Mouse (Mus musculus) layer of hippocampus, adult 9-11 months (tissue): ENCODE results near the gene Abcc6.

ENCODE experiments used
- DNase-seq: peaks from one replicate; pipeline ENCODE4 v3.0.0; 2022

The Abcc6 gene

DNA sequence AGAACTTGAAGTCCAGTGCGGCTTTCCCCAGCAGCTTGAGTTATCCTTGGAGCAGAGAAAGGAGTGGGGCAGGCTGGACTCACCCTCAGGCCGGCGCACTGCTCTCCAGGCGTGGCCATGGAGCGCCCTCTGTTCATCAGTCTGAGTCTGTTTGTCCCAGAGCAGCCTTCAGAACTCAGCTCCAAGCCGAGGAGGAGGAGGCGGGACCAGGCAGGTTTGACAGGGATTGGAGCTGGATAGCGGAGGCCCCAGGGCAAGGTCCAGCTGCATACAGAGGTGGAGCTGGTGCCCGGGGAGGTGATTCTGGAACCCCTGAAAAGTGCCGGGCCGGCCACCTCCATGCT, at the start of gene Abcc6:
Gene Abcc6 (minus strand): TSS at position 158 of the 344 bp plus-strand sequence.
- no peak for DNase-seq

DNA sequence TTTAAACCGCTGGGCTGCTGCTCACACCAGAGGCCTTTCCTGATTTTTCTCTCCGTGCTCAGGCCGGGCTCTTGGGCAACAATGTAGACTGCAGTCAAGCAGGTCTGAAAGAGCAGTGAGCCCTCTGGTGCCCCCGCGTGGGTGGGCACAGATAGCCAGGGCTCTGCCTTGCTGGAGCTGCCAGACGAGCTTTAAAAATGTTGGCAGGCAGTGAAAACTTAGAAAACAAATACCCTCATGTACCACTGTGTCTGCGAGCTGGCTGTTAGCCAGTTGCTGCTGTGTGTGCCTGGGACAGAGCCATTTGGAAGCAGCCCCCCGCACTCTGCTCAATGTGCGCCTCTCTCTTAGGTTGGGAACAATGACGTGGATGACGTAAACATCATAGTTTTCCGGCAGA, 47.6 kb upstream of the Abcc6 start:
- no peak for DNase-seq

DNA sequence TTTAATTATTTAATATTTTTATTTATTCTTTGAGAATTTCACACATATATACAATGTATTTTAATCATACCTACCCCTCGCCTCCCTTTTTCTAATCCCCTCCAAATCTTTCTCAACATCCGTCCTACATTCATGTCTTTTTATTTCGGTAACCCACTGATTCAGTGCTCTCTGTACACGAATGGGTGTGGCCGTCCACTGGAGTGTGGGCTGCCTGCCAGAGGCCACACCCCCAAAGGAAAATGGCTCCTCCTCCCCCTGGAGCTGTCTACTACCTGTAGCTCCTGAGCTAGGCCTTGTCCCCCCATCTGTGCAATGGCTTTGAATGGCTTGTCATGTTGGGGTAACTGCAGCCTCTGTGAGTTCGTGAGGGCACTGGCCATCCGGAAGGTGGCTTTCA, 46.7 kb upstream of the Abcc6 start:
- DNase-seq = no peak

- no peak for DNase-seq
Observed at GRCm38 (mm10) chr7:46068831-46069230, 38.7 kb upstream of the Abcc6 start.

GRCm38 (mm10) chr7:46063296-46063695, 33.2 kb upstream of the Abcc6 start:
- DNase-seq = no peak

DNA sequence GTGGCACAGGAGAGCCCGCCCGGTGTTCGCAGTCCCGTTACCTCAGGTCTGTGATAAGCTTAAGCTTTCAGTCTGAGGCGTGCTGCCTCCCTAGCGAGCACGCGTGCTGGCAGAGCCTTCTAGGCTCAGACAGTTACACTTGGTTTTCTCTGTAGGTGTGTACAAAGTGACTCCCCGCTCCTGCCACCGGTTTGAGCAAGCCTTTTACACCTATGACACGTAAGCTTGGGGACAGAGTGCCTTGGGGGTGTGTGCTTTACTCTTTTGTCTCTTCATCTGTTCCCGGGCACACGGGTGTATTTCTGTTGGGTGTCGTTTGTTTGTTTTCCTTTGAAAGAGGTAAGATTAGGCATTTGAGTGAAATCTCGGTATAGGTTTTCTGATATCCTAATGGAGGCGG, 31.5 kb upstream of the Abcc6 start:
- no peak for DNase-seq

GRCm38 (mm10) chr7:46060688-46061087, 30.6 kb upstream of the Abcc6 start:
- DNase-seq = no peak

DNA sequence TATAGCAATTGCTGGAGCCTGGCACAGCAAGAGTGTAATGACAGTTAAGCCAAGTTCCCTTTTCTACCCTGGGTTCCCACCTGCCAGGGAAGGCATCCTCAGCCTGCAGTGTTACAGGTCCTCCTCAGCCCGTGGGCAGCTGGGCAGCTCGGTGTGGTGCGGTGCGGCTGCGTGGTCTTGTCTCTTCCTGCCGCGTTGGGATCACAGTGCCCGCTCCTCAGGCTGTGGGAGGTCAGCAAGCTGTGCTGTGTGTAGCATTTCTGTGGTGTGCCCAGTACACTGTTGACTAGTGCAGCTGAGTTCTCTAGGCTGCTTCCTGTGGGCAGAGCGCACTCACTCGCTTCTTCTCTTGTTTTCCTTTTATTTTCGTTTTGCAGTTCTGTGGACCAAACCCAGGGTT, 28.8 kb upstream of the Abcc6 start:
- DNase-seq = no peak

- no peak for DNase-seq
Observed at GRCm38 (mm10) chr7:46053566-46053965, 23.5 kb upstream of the Abcc6 start.

DNA sequence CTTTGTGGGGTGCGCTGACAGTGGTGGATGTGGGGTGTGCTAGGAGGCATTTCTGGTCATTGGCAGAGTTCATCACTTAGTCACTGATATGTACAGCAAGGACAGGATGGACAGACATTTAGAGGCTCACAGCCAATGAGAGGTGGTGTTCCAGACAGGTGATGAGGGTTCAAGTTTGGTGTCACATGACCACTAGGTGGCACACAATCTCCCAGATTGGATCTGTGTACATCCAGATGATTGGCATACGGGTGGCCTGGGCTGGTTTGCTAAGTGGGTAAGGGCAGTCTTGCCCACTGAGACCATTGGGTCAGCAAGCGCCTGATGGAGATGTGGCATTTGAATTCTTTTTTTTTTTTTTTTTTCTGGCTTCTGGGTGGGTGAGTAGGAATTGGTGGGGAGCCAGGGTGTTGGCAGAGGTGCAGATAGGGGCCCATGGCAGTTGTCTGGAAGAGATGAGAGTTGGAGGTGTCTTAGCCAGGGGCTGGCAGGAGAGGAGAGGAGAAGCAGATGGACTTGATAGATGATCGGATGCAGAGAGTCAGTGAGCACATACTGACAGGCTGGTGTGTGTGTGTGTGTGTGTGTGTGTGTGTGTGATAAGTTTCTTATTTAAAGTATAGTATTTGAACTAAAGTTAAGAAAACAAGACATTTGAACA, 22.2 kb upstream of the Abcc6 start:
- DNase-seq = no peak

GRCm38 (mm10) chr7:46049981-46050380, 19.9 kb upstream of the Abcc6 start:
- DNase-seq = no peak

DNA sequence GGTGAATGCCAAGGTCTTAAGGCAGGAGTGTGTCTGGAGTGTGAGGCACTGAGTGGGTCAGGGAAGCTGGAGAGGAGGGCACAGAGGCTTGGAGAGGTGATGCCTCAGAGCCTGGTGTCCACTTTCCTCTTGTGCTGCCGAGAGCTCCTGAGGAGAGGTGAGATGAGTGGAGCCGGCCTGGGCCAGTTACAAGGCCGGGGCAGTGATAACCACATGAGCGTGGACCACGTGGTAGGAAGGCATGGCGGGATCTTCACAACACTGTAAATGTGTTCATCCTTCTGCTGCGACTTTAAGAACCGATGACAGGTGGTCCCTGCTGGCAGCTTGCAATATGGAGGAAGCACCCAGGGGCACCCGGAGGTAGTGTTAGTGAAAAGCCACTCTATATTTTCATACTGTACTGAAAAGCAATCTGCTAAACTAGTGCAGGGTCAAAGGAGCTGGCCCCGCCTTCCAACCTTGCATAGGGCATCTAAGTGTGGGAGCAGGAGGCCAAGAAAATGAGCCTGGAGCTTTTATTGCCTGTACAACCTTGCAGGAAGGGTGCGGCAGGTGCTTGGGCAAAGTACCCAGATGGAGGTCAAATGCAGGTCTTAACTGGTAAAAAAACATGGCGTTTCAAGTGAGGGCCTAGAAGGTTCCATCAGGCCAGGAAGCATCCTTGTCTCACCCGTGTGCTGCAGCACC, 17.9 kb upstream of the Abcc6 start:
- DNase-seq = no peak

DNA sequence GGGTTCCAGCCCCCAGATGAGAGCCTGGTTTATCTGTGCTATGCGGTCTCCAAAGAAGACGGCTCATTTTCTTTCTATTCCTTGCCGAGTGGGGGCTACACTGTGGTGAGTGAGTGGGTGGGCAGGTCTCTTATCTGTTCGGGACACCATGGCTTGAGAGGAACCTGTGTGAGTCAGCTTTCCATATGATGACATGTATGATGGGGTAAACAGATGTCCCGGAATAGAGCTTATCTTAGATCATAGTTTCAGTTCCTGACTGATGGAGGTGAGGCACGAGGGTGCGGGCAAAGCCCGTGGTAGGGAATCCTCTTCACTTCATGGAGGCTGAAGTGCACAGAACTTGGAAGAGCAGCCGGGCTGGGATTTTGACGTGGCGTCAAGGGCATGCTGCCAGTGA, 15.8 kb upstream of the Abcc6 start:
- DNase-seq = no peak

DNA sequence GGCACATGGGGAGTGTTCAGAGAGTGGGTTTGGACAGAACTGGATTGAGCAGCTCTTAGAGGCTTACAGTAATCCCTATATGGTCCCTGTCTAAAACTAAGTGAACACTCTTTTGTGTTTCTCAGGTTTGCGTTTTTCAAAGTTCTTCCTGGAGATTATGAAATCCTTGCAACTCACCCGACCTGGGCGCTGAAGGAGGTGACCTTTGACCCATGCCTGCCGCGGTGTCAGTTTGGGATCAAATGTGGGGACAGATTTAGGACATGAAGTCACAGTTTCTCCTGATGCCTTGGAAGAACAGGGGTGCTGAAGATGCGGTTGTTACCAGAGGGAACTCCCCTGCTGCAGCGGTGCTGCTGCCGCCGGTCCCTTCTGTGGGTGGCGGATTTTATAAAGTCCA, 14.0 kb upstream of the Abcc6 start:
- DNase-seq = no peak

- no peak for DNase-seq
Observed at GRCm38 (mm10) chr7:46039873-46040272, 9.8 kb upstream of the Abcc6 start.

DNA sequence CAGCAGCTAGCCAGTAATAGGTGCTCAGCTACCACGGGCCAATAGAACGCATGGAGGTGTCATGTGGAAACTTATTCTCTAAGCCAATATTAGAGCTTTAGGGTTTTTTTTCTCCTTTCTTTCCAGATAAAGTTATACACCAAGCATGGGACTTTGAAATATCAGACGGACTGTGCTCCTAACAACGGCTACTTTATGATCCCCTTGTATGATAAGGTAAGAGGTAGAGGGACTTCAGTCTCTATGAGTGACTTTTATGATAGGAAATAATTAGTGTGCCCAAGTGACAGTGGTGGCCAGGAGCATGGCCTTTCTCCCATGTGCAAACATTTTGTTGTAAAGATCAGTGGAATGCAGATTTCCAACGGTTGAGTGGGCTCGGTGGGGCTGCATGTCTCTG, 7.3 kb upstream of the Abcc6 start:
- DNase-seq = no peak

DNA sequence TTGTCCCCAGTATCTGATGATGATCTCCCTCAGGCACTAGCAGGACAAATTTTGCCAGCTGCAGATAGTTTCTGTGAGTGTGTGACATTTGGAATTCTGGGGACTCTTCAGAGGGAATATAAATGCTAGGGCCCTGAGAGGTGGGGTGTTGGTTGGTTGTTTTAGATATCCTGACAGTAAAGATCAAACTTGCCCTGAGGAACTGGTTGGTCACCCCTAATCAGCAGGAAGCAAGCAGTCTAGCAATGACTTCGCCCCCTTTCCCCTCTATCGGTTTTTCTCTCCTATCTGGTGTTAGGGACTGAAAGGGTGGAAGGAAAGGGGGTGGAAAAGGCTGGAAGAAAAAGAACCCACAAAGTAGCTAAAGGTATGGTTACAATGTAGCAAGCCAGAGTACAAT, 5.4 kb upstream of the Abcc6 start:
- no peak for DNase-seq

DNA sequence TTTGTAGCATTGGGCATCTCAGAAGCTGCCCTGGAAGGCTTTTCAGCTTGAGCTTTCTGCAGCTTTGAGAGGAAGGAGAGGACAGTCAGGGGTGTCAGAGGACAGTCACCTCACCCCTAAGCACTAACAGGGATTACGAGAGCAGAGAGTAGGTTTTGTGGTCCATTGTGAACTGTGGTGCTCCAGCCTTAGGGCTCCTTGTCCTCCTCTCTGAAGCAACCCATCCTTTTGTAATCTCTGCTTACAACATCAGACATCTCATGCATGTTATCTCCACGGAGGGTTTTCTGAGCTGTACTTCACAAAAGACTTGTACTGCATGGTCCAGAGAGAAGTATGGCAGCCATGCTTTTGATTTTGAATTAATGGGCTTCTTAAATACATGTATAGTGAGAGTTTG, 4.9 kb upstream of the Abcc6 start:
- no peak for DNase-seq

DNA sequence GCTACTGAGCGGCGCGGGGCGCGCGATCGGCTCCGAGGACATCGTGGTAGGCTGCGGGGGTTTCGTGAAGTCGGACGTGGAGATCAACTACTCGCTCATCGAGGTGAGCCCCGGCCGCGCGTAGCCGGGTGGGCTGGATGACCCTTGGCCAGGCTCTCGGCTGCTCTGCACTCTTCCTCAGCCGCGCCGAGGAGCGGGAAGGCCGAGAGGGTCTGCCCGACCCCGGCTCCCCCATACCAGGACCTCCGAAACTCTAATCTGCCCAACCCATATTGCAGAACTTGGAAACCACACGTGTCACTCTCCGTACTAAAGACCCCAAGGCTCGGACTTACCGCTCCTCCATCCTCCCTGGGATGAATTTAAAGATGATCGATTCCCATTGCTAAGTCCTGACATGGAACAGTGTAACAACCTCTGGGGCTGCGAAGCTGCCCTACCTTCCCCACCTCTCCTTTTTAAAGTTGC, 3.8 kb upstream of the Abcc6 start:
- DNase-seq = no peak

- peak; percentile 95 for DNase-seq
Observed at GRCm38 (mm10) chr7:46033109-46033869, 3.2 kb upstream of the Abcc6 start, which contains the start of gene Nomo1. Nomo1 (plus strand) TSS chr7:46033698.

- no peak for DNase-seq
Observed at GRCm38 (mm10) chr7:46031075-46031474, 973 bp upstream of the Abcc6 start.

DNA sequence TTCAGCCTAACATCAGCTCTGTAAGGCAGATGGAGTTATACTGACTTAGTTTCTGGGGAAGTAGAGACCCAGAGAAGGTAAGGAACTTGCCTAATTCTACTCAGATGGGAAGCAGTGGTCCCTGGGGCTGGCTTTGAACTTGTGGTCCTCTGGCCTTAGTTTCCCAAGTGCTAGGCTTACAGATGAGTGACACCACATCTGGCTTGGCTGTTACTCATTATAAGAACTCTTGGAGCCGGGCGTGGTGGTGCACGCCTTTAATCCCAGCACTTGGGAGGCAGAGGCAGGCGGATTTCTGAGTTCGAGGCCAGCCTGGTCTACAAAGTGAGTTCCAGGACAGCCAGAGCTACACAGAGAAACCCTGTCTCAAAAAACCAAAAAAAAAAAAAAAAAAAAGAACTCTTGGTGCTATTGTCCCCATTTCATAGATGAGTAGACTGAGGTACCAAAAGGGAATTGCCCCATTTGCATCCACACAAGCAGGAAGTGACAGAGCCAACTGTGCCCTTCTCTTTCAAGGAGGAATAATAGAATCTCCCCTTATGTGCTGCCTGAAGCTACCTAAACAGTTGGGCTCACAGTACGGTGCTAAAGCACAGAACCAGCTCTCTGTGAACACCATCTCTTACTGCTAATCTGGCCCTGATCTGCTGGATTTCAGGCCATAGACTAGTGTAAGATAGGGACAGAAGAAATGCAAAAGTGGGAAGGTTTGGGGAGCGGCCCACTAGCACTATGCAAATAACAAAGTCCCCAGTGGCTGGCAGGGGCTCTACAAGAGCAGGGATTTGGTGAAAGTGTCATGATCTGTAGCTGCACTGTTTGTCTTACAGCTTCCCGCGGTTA, 580 bp downstream of the Abcc6 start:
- no peak for DNase-seq

DNA sequence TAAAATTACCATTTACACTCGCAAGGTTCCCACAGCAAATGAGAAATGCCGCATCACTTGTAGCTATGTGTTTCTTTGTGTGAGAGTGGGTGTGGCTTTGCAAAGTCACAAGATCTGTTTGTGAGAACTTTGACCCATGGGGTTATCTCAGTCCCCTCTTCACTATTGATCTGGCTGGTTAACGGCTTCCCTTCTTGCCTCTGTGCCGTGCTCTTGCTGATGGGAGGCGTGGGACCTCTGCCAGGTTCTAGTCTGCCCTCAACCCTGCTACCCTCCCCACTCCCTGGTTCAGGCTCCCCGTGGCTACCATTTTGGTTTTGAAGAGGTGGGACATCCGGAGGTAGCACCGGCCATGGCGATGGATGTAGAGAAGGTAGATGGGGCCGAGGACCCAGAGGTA, 1.4 kb downstream of the Abcc6 start:
- no peak for DNase-seq
